Mouse (Mus musculus) kidney, adult 9 months (tissue): Measurements from ENCODE around the gene Trpm8.

Experiments used
- DNase-seq: peaks from one replicate; pipeline ENCODE4 v3.0.0; 2022

The Trpm8 gene

GRCm38 (mm10) chr1:88267489-88267888, 10.0 kb upstream of the Trpm8 start:
- DNase-seq = no peak

GRCm38 (mm10) chr1:88268070-88268469, 9.4 kb upstream of the Trpm8 start:
- DNase-seq = no peak

GRCm38 (mm10) chr1:88269539-88270309, 7.7 kb upstream of the Trpm8 start:
- DNase-seq = no peak

GRCm38 (mm10) chr1:88272851-88273250, 4.6 kb upstream of the Trpm8 start:
- no peak for DNase-seq

- no peak for DNase-seq
These were observed 4.1 kb upstream of the Trpm8 start for GRCm38 (mm10) chr1:88273326-88273725.

- DNase-seq = no peak
These were observed 3.6 kb upstream of the Trpm8 start for GRCm38 (mm10) chr1:88273832-88274231.

GRCm38 (mm10) chr1:88274371-88275077, 2.9 kb upstream of the Trpm8 start:
- DNase-seq = no peak

- DNase-seq = no peak
These were observed 2.3 kb upstream of the Trpm8 start for GRCm38 (mm10) chr1:88275078-88275680.

GRCm38 (mm10) chr1:88275698-88276523, 1.6 kb upstream of the Trpm8 start:
- no peak for DNase-seq

- DNase-seq = no peak
These were observed 850 bp upstream of the Trpm8 start for GRCm38 (mm10) chr1:88276524-88277097.

- DNase-seq = no peak
These were observed 504 bp downstream of the Trpm8 start for GRCm38 (mm10) chr1:88277818-88278511.

GRCm38 (mm10) chr1:88279111-88280005, 1.9 kb downstream of the Trpm8 start:
- peak; percentile 95 for DNase-seq

GRCm38 (mm10) chr1:88280006-88280690, 2.7 kb downstream of the Trpm8 start:
- no peak for DNase-seq

- no peak for DNase-seq
These were observed 4.8 kb downstream of the Trpm8 start for GRCm38 (mm10) chr1:88282301-88282700.

- peak; percentile 11 for DNase-seq
These were observed 6.1 kb downstream of the Trpm8 start for GRCm38 (mm10) chr1:88283376-88284227.

GRCm38 (mm10) chr1:88284228-88284945, 6.9 kb downstream of the Trpm8 start:
- no peak for DNase-seq

GRCm38 (mm10) chr1:88284946-88285320, 7.5 kb downstream of the Trpm8 start:
- DNase-seq = peak; percentile 57

GRCm38 (mm10) chr1:88285652-88286051, 8.2 kb downstream of the Trpm8 start:
- DNase-seq = peak; percentile 33
